Mouse (Mus musculus) embryonic fibroblast, embryonic 13.5 days (primary cell): ENCODE data around the gene Mgat4c. TPM values are rescaled to one million over a fixed set of nuclear protein-coding genes. Genes with fewer than 3 reads are reported as not detected.

Source experiments
- H3K27ac ChIP-seq: 2 replicates; pipeline ENCODE4 v1.5.1; 2012; ENCODE audit warnings: low read length, control low read depth, inconsistent platforms; ENCODE audit not compliant: insufficient read depth
- H3K4me1 ChIP-seq: 2 replicates; pipeline ENCODE4 v1.6.1; 2011; ENCODE audit warnings: low read length; ENCODE audit not compliant: control insufficient read depth, insufficient read depth
- H3K4me3 ChIP-seq: 2 replicates; pipeline ENCODE4 v1.5.1; 2011; ENCODE audit warnings: mild to moderate bottlenecking, control low read depth, low read length; ENCODE audit not compliant: insufficient read depth
- CTCF ChIP-seq: IDR thresholded peaks from 2 replicates; pipeline ENCODE4 v1.5.1; 2011; ENCODE audit warnings: mild to moderate bottlenecking, control low read depth, low read length, moderate library complexity, borderline replicate concordance; ENCODE audit not compliant: insufficient read depth
- POLR2A ChIP-seq: IDR thresholded peaks from 2 replicates; pipeline ENCODE4 v1.6.1; 2011; ENCODE audit warnings: low read depth, mild to moderate bottlenecking, control low read depth, low read length, moderate library complexity
- polyA plus RNA-seq: library from polyadenylated mRNA; stranded (reverse); fragments of >200 nt; gene quantifications from 2 replicates; pipeline ENCODE4 v1.2.4, GENCODE M21; 2011; ENCODE audit warnings: low read depth; ENCODE audit not compliant: missing spikeins, insufficient read length

The Mgat4c gene
- polyA plus RNA-seq, 1 experiment = not detected

- H3K4me3 ChIP-seq = no peak overlapping the region
- no peak overlapping the region for H3K27ac ChIP-seq
- no peak for TF ChIP-seq POLR2A
- TF ChIP-seq CTCF = no peak
- no peaks in the 10 kb centered on the region for H3K4me1 ChIP-seq
Observed at GRCm38 (mm10) chr10:102243897-102244296, 562.6 kb downstream of the Mgat4c start.

- Histone ChIP-seq H3K4me3 (no peak overlapping the region), H3K4me1 (no peaks in the 10 kb centered on the region), H3K27ac (no peak overlapping the region)
- TF ChIP-seq POLR2A (no peak), CTCF (no peak)
Observed at GRCm38 (mm10) chr10:102244601-102245000, 563.3 kb downstream of the Mgat4c start.

GRCm38 (mm10) chr10:102245269-102245668 lies 564.0 kb downstream of the Mgat4c start:
- no peak for TF ChIP-seq CTCF
- TF ChIP-seq POLR2A = no peak
- H3K4me1 ChIP-seq = no peaks in the 10 kb centered on the region
- no peak overlapping the region for H3K27ac ChIP-seq
- no peak overlapping the region for H3K4me3 ChIP-seq

GRCm38 (mm10) chr10:102308892-102309479 lies 627.7 kb downstream of the Mgat4c start:
- Histone ChIP-seq H3K4me3 (no peak overlapping the region), H3K27ac (no peak overlapping the region), H3K4me1 (no peaks in the 10 kb centered on the region)
- TF ChIP-seq POLR2A = no peak
- TF ChIP-seq CTCF = no peak

GRCm38 (mm10) chr10:102365685-102366381 lies 684.5 kb downstream of the Mgat4c start:
- Histone ChIP-seq H3K4me1 (no peaks in the 10 kb centered on the region), H3K27ac (no peak overlapping the region), H3K4me3 (no peak overlapping the region)
- TF ChIP-seq POLR2A (no peak), CTCF (no peak)

GRCm38 (mm10) chr10:102370576-102370975 lies 689.3 kb downstream of the Mgat4c start:
- no peak overlapping the region for H3K4me3 ChIP-seq
- TF ChIP-seq CTCF (no peak), POLR2A (no peak)
- no peaks in the 10 kb centered on the region for H3K4me1 ChIP-seq
- H3K27ac ChIP-seq = no peak overlapping the region

- no peak overlapping the region for H3K4me3 ChIP-seq
- H3K27ac ChIP-seq = no peak overlapping the region
- TF ChIP-seq POLR2A (no peak), CTCF (no peak)
- no peaks in the 10 kb centered on the region for H3K4me1 ChIP-seq
Observed at GRCm38 (mm10) chr10:102372111-102372510, 690.8 kb downstream of the Mgat4c start.

- TF ChIP-seq CTCF (no peak), POLR2A (no peak)
- no peaks in the 10 kb centered on the region for H3K4me1 ChIP-seq
- no peak overlapping the region for H3K27ac ChIP-seq
- no peak overlapping the region for H3K4me3 ChIP-seq
Observed at GRCm38 (mm10) chr10:102374061-102374460, 692.8 kb downstream of the Mgat4c start.

- Histone ChIP-seq H3K4me3 (no peak overlapping the region), H3K27ac (no peak overlapping the region), H3K4me1 (no peaks in the 10 kb centered on the region)
- TF ChIP-seq CTCF (no peak), POLR2A (no peak)
Observed at GRCm38 (mm10) chr10:102377377-102377776, 696.1 kb downstream of the Mgat4c start.

- no peak overlapping the region for H3K4me3 ChIP-seq
Observed at GRCm38 (mm10) chr10:102389223-102389622, 707.9 kb downstream of the Mgat4c start.

More at GRCm38 (mm10) chr10:102389223-102389622, 707.9 kb downstream of the Mgat4c start:
- Histone ChIP-seq H3K4me1 (no peaks in the 10 kb centered on the region), H3K27ac (no peak overlapping the region)
- TF ChIP-seq POLR2A (no peak), CTCF (no peak)
